Mouse (Mus musculus) limb, embryonic 11.5 days (tissue): ENCODE measurements around the gene Mical2. TPM values are rescaled to one million over a fixed set of nuclear protein-coding genes. Genes with fewer than 3 reads are reported as not detected.
A peak's percentile ranks its signal among the peaks of the same experiment; 100 is the strongest.

Experiments used
- ATAC-seq: fragments of 200-750 bp; cut with Nextera tagmentation; 2 replicates; pipeline ENCODE4 v1.8.0; 2017; ENCODE audit warnings: low read depth; ENCODE audit not compliant: insufficient number of reproducible peaks, low FRiP score, low TSS enrichment
- DNase-seq: peaks from one replicate; pipeline ENCODE4 v3.0.0-alpha.2; 2015; ENCODE audit warnings: low spot score
- H3K27ac ChIP-seq: fragments of 300-500 bp; sonication (generic); replicated peaks from 2 replicates; pipeline ENCODE4 v1.5.1; 2014; ENCODE audit warnings: low read depth, mild to moderate bottlenecking, low read length
- H3K27me3 ChIP-seq: fragments of 300-500 bp; sonication (generic); 2 replicates; pipeline ENCODE4 v1.6.1; 2014; ENCODE audit warnings: mild to moderate bottlenecking, low read length, mixed read lengths; ENCODE audit not compliant: control insufficient read depth, insufficient read depth
- H3K36me3 ChIP-seq: fragments of 300-500 bp; sonication (generic); 2 replicates; pipeline ENCODE4 v1.6.1; 2014; ENCODE audit warnings: mild to moderate bottlenecking, low read length, moderate library complexity, mixed read lengths; ENCODE audit not compliant: control insufficient read depth, insufficient read depth
- H3K4me1 ChIP-seq: fragments of 300-500 bp; sonication (generic); 2 replicates; pipeline ENCODE4 v1.6.1; 2014; ENCODE audit warnings: low read length, mixed read lengths; ENCODE audit not compliant: control insufficient read depth, insufficient read depth
- H3K4me2 ChIP-seq: fragments of 300-500 bp; sonication (generic); 2 replicates; pipeline ENCODE4 v1.6.1; 2014; ENCODE audit warnings: low read depth, mild to moderate bottlenecking, moderate library complexity; ENCODE audit not compliant: severe bottlenecking
- H3K4me3 ChIP-seq: fragments of 300-500 bp; sonication (generic); 2 replicates; pipeline ENCODE4 v1.5.1; 2014; ENCODE audit warnings: low read depth, low read length
- H3K9ac ChIP-seq: fragments of 300-500 bp; sonication (generic); 2 replicates; pipeline ENCODE4 v1.6.1; 2014; ENCODE audit warnings: mild to moderate bottlenecking, low read length
- H3K9me3 ChIP-seq: fragments of 300-500 bp; sonication (generic); 2 replicates; pipeline ENCODE4 v1.6.1; 2016; ENCODE audit warnings: low read length; ENCODE audit not compliant: control insufficient read depth
- WGBS: fragments of 180-500 bp; shearing (Covaris S2); extraction: QIAGEN DNeasy Blood & Tissue Kit; methylation state at CpG from one replicate; pipeline ENCODE4 v1.1.7; 2014; 5-methylcytosine and 5-hydroxymethylcytosine counted together
- polyA plus RNA-seq: library from polyadenylated mRNA; unstranded; fragments of >200 nt; fragmentation: Nextera tagmentation; extraction: Ambion mirVana; gene quantifications from 2 replicates; pipeline ENCODE4 v1.2.1, GENCODE M21; 2014

The Mical2 gene
- polyA plus RNA-seq, 1 experiment from 2014 or later, result 2.3 TPM

DNA sequence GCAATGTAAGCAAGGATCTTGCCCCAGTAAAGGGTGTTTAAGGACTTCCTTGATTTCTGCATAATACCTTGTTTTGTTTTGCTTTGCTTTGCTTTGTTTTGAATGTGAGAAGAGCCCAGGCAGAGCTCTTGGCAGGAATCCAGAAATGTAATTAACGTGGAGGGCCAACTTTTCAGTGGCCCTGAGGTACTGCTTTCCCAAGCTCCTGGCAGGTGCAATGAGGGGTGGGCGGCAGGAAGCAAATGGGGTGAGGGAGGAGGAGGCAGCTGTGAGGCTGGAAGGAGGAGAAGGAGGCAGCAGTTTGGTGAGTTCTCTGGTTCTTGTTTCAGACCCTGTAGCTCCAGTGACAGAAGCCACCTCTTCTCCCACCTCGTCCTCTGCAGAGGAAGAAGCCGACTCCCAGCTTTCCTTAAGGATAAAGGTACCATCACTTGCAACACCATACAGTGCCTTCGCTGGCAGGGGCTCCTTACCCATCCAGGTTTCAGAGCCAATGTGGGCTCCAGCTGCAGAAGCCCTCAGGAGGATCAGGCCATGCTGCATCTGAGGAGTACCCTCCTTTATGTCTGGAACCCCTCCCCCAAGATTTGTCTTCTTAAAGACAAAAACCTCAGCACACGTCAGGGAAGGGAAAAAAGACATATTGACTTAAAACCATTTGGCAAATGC, 165.4 kb downstream of the Mical2 start:
- Histone ChIP-seq H3K4me3 (no peak overlapping the region), H3K4me2 (0 out of 2 replicates have a peak overlapping the region, but pooled peaks have one; percentile 11), H3K9me3 (no peaks in the 10 kb centered on the region), H3K27me3 (no peaks in the 10 kb centered on the region), H3K36me3 (no peaks in the 10 kb centered on the region), H3K27ac (peak overlapping the region; percentile 43; the same call in 1 of the 2 replicates), H3K9ac (no peak overlapping the region), H3K4me1 (peaks cover 31% of the 10 kb centered on the region)
- ATAC-seq (0 out of 2 replicates have a peak, but pooled peaks have one; percentile 45), DNase-seq (peak; percentile 74)
- 18% methylated on average over 6 of the region's 6 CpGs for WGBS

GRCm38 (mm10) chr7:112397786-112398185, 172.1 kb downstream of the Mical2 start:
- 94% methylated on average over 3 of the region's 3 CpGs for WGBS
- DNase-seq (no peak), ATAC-seq (no peak)
- no peak overlapping the region for H3K9ac ChIP-seq
- H3K4me3 ChIP-seq, result no peak overlapping the region
- no peaks in the 10 kb centered on the region for H3K27me3 ChIP-seq
- H3K9me3 ChIP-seq, result no peaks in the 10 kb centered on the region
- H3K4me2 ChIP-seq, result no peak overlapping the region
- H3K36me3 ChIP-seq, result no peaks in the 10 kb centered on the region
- H3K27ac ChIP-seq, result no peak overlapping the region
- H3K4me1 ChIP-seq, result peaks cover 4% of the 10 kb centered on the region; the same call in 1 of the 2 replicates

GRCm38 (mm10) chr7:112399425-112400170, 173.9 kb downstream of the Mical2 start:
- Histone ChIP-seq H3K27me3 (no peaks in the 10 kb centered on the region), H3K36me3 (no peaks in the 10 kb centered on the region), H3K9ac (no peak overlapping the region), H3K27ac (no peak overlapping the region), H3K9me3 (no peaks in the 10 kb centered on the region), H3K4me2 (no peak overlapping the region), H3K4me3 (no peak overlapping the region), H3K4me1 (peaks cover 4% of the 10 kb centered on the region; the same call in 1 of the 2 replicates)
- no peak for ATAC-seq
- WGBS, result 77% methylated on average over 7 of the region's 7 CpGs
- DNase-seq, result no peak

GRCm38 (mm10) chr7:112400175-112400574, 174.5 kb downstream of the Mical2 start:
- DNase-seq (peak; percentile 88), ATAC-seq (no peak)
- H3K4me2 ChIP-seq, result no peak overlapping the region
- H3K27ac ChIP-seq, result no peak overlapping the region
- no peaks in the 10 kb centered on the region for H3K27me3 ChIP-seq
- 48% methylated on average over 6 of the region's 6 CpGs for WGBS
- no peaks in the 10 kb centered on the region for H3K36me3 ChIP-seq
- H3K9me3 ChIP-seq, result no peaks in the 10 kb centered on the region
- no peak overlapping the region for H3K9ac ChIP-seq
- H3K4me1 ChIP-seq, result peaks cover 6% of the 10 kb centered on the region
- no peak overlapping the region for H3K4me3 ChIP-seq

DNA sequence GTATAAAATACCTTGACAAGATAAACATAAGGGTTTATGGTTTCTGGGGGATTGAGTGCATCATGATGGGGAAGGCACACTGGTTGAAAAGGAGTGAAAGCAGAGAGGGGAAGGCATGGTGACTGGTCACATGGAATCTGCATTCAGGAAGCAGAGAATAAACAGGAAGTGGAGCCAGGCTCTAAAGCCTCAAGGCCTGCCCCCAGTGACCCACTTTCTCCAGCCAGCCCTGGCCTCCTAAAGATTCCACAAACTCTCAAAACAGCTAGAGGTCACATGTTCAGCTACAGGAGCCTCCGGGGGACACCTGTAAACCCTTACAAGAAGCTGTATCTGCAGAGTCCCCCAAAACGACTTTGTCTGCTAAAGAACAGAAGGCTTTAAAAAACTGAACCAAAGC, 179.4 kb downstream of the Mical2 start:
- H3K27me3 ChIP-seq, result no peaks in the 10 kb centered on the region
- no peak for ATAC-seq
- H3K4me2 ChIP-seq, result no peak overlapping the region
- H3K4me1 ChIP-seq, result peaks cover 3% of the 10 kb centered on the region; the same call in 1 of the 2 replicates
- H3K36me3 ChIP-seq, result no peaks in the 10 kb centered on the region
- H3K4me3 ChIP-seq, result no peak overlapping the region
- no peak overlapping the region for H3K27ac ChIP-seq
- H3K9me3 ChIP-seq, result no peaks in the 10 kb centered on the region
- no peak overlapping the region for H3K9ac ChIP-seq
- no peak for DNase-seq
- WGBS, result 50% methylated on average over 2 of the region's 2 CpGs

DNA sequence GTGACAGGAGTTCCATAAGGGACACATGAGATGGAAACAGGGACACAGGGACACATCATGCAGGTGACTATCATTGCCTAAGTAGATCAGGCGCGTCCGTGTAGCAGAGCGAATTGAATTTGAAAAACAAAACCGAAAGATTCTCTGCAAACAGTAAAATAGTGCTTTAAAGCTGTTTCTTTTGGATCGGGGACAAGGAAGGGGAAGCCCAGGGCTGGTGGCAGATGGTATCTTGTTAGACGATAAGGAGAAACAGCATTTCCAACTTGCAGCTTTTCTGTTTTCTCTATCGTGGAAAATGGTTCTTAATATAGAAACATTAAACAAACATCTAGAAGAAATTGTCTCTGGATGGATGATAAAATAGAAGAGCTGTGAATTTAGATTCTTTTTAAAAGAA, 179.9 kb downstream of the Mical2 start:
- DNase-seq, result no peak
- no peak overlapping the region for H3K4me2 ChIP-seq
- H3K9me3 ChIP-seq, result no peaks in the 10 kb centered on the region
- peaks cover 3% of the 10 kb centered on the region; the same call in 1 of the 2 replicates for H3K4me1 ChIP-seq
- H3K4me3 ChIP-seq, result no peak overlapping the region
- H3K36me3 ChIP-seq, result no peaks in the 10 kb centered on the region
- WGBS, result 92% methylated on average over 8 of the region's 8 CpGs
- no peak overlapping the region for H3K9ac ChIP-seq
- no peak overlapping the region for H3K27ac ChIP-seq
- ATAC-seq, result no peak
- no peaks in the 10 kb centered on the region for H3K27me3 ChIP-seq

DNA sequence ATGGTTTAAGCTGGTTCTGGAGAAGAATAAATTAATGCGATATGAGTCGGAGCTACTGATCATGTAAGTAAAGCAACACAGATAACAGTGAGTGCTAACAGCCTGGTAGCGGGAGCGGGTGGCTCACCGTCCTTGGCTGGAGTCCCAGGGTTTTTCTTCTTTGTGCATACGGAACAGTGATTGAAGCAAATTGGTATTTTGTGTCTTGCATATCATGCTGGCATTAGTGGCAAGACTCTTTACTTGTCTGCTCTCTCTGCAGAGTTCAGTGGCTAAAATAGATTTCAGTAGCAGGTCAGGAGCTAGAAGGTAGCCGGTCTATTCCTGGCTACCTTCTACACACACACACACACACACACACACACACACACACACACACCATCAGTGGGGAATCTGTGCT, 181.9 kb downstream of the Mical2 start:
- no peaks in the 10 kb centered on the region for H3K9me3 ChIP-seq

DNA sequence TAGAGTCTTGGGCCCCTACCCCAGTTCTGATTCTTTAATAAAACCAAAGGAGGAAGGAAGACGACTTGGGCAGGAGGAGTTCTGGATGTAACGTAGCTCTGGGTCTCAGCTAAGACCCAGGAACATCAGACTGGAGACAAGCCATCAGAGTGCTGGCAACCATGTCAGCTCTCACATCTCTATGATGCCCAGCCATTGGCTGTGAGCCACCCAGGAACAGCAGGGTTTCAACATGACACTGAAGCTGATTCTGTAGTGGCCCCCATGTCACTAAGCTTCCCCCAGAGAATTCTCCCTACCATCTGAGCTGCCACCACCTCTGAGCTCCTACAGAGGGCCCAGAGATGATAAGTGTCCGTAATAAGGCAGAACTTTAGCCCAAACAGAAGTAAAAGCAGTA, 184.3 kb downstream of the Mical2 start:
- no peak overlapping the region for H3K4me3 ChIP-seq
- peaks cover 3% of the 10 kb centered on the region; the same call in 1 of the 2 replicates for H3K4me1 ChIP-seq
- ATAC-seq, result no peak
- no peaks in the 10 kb centered on the region for H3K36me3 ChIP-seq
- H3K27me3 ChIP-seq, result no peaks in the 10 kb centered on the region
- no peak overlapping the region for H3K9ac ChIP-seq
- no peak overlapping the region for H3K4me2 ChIP-seq
- 81% methylated on average over 3 of the region's 3 CpGs for WGBS
- DNase-seq, result no peak
- H3K9me3 ChIP-seq, result no peaks in the 10 kb centered on the region
- no peak overlapping the region for H3K27ac ChIP-seq

More for the DNA sequence above, 181.9 kb downstream of the Mical2 start:
- Histone ChIP-seq H3K4me1 (peaks cover 3% of the 10 kb centered on the region; the same call in 1 of the 2 replicates), H3K4me3 (no peak overlapping the region), H3K36me3 (no peaks in the 10 kb centered on the region), H3K4me2 (no peak overlapping the region), H3K9ac (no peak overlapping the region), H3K27me3 (no peaks in the 10 kb centered on the region), H3K27ac (no peak overlapping the region)
- 84% methylated on average over 7 of the region's 7 CpGs for WGBS
- no peak for DNase-seq
- no peak for ATAC-seq
